Mouse (Mus musculus) B cell, adult 67 days (primary cell): ENCODE data around the gene Sp1. TPM values are rescaled to one million over a fixed set of nuclear protein-coding genes. Genes with fewer than 3 reads are reported as not detected.

ENCODE experiments used
- total RNA-seq, 2 experiments: library from RNA; stranded (reverse); gene quantifications; 4 replicates each; pipeline ENCODE4 v1.2.4; 2023

The Sp1 gene
- 100 to 1,000 TPM; 183 TPM for total RNA-seq

DNA sequence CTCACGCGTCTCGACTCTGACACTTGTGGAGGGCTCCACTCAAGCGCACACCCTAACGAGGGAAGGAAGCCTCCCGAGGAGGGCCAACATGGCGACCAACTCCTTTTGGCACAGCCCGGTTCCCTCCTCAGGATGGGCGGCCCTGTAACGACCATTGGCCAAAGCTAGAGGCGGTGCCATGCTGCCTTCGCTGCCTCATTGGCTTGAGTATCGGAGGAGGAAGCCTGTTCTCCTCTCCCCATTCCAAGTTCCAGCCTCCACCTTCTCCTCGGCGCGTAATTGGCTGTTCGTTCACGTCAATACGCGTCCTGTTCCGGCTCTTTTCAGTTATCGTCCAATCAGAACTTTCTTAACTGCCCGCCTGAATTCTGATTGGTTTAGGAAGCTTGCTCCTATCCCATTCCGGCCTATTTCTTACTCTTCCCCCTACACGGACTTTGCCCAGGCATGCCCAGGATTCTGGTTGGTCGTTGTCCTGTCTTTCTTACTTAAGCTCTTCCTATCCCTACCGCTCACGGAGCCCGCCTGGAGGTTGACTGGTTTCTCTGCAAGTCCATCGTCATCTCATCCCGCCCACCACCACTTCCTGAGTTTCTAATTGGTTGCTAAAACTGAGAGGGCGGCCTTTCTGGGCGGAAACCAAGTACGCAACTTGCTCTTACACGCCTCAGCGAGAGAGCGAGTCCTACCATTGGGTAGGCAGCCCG lies at the start of gene Sp1:
Sp1 (plus strand) TSS at position 655 of the 707 bp plus-strand sequence.

DNA sequence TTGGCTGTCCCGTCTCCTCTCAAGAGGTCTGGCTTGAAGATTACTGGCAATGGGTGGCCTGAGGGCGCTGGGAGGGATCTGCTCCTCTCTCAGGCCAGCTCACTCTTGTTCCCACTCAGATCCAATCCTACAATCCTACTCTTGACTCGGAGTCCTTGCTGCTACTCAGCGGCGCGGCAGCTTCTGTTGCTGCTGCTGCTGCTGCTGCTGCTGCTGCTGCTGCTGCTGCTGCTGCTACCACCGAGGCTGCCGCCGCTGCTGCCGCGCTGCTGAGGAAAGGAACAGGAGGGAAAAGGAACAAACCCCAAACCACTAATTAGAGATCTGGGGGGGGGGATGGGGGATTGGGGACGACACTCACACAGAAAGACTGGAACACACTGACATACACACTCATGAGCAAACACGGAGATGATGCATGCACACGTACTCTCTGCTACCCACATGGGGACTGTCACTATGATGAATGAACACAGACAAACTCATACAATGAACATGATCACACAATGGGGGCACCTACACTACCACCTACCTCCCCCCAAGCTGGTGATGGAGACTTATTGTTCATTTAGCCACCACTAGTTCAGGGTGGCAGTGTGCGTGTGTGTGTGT lies 39.1 kb upstream of the Sp1 start, which contains the start of gene Sp7:
Sp7 (minus strand) TSS at position 450 of the 612 bp plus-strand sequence.

DNA sequence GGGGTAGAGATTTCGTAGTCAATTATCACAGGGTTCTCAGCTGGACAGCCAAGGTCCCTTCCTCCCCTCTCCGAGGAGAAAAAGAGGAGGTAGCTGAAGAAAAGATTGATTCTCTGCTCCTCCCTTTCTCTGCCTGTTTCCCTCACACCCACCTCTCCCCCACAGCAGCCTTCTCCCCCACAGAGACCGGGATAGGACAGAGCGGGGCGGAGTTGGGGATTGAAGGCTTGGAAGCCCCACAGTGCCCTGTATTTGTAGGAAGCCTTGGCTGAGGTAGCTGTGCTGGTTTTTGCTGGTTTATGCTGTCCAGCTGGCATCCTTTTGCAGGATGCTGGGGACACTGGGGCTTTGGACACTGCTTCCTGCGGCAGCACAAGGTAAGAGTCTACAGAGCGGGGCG lies 39.2 kb downstream of the Sp1 start, which contains the start of gene Amhr2:
Amhr2 (plus strand) TSS at position 222 of the 400 bp plus-strand sequence.

DNA sequence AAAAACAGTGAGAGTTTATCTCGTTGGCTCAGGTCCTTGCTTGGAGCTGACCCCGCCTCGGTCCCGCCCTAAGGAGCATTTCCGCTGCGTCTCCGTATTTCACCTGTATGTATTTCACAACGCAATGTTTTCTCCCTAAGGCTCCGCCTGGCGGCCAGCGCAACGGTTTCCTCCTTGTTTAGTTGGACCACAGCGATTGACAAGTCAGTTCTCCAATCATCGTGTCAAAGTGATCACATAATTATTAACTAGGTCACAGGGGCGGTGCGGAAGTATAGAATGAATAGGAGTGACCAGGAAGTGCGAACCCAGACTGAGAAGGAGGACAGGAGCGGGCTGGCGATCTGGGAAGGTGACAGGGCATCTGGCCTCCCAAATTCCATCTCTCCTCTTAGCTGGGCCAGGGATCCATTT lies 53.0 kb downstream of the Sp1 start, which contains the start of gene Prr13:
Prr13 (plus strand) TSS at position 125 of the 414 bp plus-strand sequence.

DNA sequence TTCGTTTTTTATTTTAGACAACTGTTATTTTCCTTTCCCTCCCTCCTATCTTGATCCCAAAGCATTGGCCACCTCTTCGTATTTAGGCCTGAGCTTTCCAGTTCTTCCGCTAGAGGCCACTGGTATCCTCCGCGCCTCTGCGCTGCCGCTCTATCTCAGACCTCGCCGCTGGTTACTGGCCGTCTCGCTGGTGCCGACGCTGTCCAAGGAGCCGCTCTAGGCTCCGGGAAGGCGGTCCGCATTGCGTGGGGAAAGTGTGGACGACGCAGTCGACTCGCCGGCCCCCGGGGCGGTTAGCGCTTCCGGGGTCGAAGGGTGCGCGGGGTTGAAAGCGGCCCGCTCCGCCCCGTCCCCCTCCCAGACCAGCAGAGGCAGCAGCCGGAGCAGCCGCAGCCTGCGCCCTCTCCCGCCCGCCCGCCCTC lies 64.3 kb downstream of the Sp1 start, which contains the start of gene Pcbp2:
Pcbp2 (plus strand) TSS at position 357 of the 422 bp plus-strand sequence.

Other genes with a start within 250 kb of the Sp1 start
- 100 to 1,000 TPM; 146 to 149 TPM for gene Zfp740, start 202.9 kb upstream of the Sp1 start, total RNA-seq
- gene Csad, start 201.4 kb upstream of the Sp1 start, total RNA-seq = 10 to 100 TPM; 23.3 to 26.4 TPM
- gene Itgb7, start 174.2 kb upstream of the Sp1 start, total RNA-seq = 100 to 1,000 TPM; 229 to 246 TPM
- gene Rarg, start 148.6 kb upstream of the Sp1 start, total RNA-seq = under 1 TPM in 1 of 2 experiments, not detected in 1; 0.38 TPM
- gene Gm9918, start 135.6 kb upstream of the Sp1 start, total RNA-seq = not detected
- gene Mfsd5, start 126.7 kb upstream of the Sp1 start, total RNA-seq = 10 to 100 TPM; 28.8 to 32.5 TPM
- 1 to 10 TPM in 1 of 2 experiments, under 1 TPM in 1; 0.93 to 1.3 TPM for gene Espl1, start 109.9 kb upstream of the Sp1 start, total RNA-seq
- gene Pfdn5, start 80.0 kb upstream of the Sp1 start, total RNA-seq = 100 to 1,000 TPM; 526 to 540 TPM
- gene Myg1, start 74.4 kb upstream of the Sp1 start, total RNA-seq = 10 to 100 TPM; 70.1 to 72.8 TPM
- 10 to 100 TPM; 60.7 to 62.9 TPM for gene Aaas, start 55.4 kb upstream of the Sp1 start, total RNA-seq
- not detected for gene Sp7, start 39.0 kb upstream of the Sp1 start, total RNA-seq
- gene Amhr2, start 39.2 kb downstream of the Sp1 start, total RNA-seq = 1 to 10 TPM in 1 of 2 experiments, under 1 TPM in 1; 0.74 to 2.6 TPM
- 100 to 1,000 TPM in 1 of 2 experiments, 10 to 100 TPM in 1; 95.8 to 104 TPM for gene Prr13, start 52.9 kb downstream of the Sp1 start, total RNA-seq
- gene Pcbp2, start 64.4 kb downstream of the Sp1 start, total RNA-seq = 100 to 1,000 TPM; 699 to 726 TPM
- gene Gm10337, start 97.6 kb downstream of the Sp1 start, total RNA-seq = 1 to 10 TPM in 1 of 2 experiments, not detected in 1; 7.7 TPM
- gene Map3k12, start 110.9 kb downstream of the Sp1 start, total RNA-seq = 1 to 10 TPM; 1.3 TPM
- 10 to 100 TPM; 50.8 to 57.4 TPM for gene Tarbp2, start 112.0 kb downstream of the Sp1 start, total RNA-seq
- gene Npff, start 118.8 kb downstream of the Sp1 start, total RNA-seq = 10 to 100 TPM; 15.7 to 26.0 TPM
- gene Gm28047, start 218.9 kb downstream of the Sp1 start, total RNA-seq = 1 to 10 TPM; 2.4 to 3.2 TPM
- gene Atf7, start 219.3 kb downstream of the Sp1 start, total RNA-seq = 100 to 1,000 TPM; 146 to 155 TPM